Mouse (Mus musculus): ENCODE measurements around the gene Ankrd55. TPM values are rescaled to one million over a fixed set of nuclear protein-coding genes. Genes with fewer than 3 reads are reported as not detected.

Ankrd55 gene
- total and polyA plus RNA-seq, 2 experiments from 2014 or later = 12.0 to 16.5 TPM

- Histone ChIP-seq H3K4me2 (ENCODE audit: low read depth, low read length) (no peak overlapping the region), H3K36me3 (ENCODE audit: insufficient read depth, low read length) (no peaks in the 10 kb centered on the region), H3K4me1 (ENCODE audit: insufficient read depth, low read length) (no peaks in the 10 kb centered on the region), H3K27ac (no peak overlapping the region), H3K9ac (replicated peaks; ENCODE audit: low read length) (no peak overlapping the region), H3K27me3 (ENCODE audit: insufficient read depth, low read length) (no peaks in the 10 kb centered on the region), H3K9me3 (ENCODE audit: low read length) (no peaks in the 10 kb centered on the region), H3K4me3 (ENCODE audit: low read length) (no peak overlapping the region)
- no peak for TF ChIP-seq CTCF (IDR thresholded peaks at IDR 0.05; ENCODE audit: low read depth)
- ATAC-seq (no peak), DNase-seq (ENCODE audit: low spot score) (no peak)
- 69% methylated on average over 3 of the region's 3 CpGs for WGBS
Observed at GRCm38 (mm10) chr13:112274636-112275035, 13.6 kb upstream of the Ankrd55 start.

- ATAC-seq = no peak
- H3K9me3 ChIP-seq (ENCODE audit: low read length) = no peaks in the 10 kb centered on the region
Observed at GRCm38 (mm10) chr13:112275951-112276350, 12.3 kb upstream of the Ankrd55 start.

GRCm38 (mm10) chr13:112277544-112277943 lies 10.7 kb upstream of the Ankrd55 start:
- no peak for TF ChIP-seq CTCF (IDR thresholded peaks at IDR 0.05; ENCODE audit: low read depth)
- DNase-seq (ENCODE audit: low spot score) (no peak), ATAC-seq (no peak)
- Histone ChIP-seq H3K9ac (replicated peaks; ENCODE audit: low read length) (no peak overlapping the region), H3K4me1 (ENCODE audit: insufficient read depth, low read length) (no peaks in the 10 kb centered on the region), H3K36me3 (ENCODE audit: insufficient read depth, low read length) (no peaks in the 10 kb centered on the region), H3K9me3 (ENCODE audit: low read length) (no peaks in the 10 kb centered on the region), H3K4me2 (ENCODE audit: low read depth, low read length) (no peak overlapping the region), H3K4me3 (ENCODE audit: low read length) (no peak overlapping the region), H3K27ac (no peak overlapping the region), H3K27me3 (ENCODE audit: insufficient read depth, low read length) (no peaks in the 10 kb centered on the region)
- 79% methylated on average over 5 of the region's 5 CpGs for WGBS

More at GRCm38 (mm10) chr13:112275951-112276350, 12.3 kb upstream of the Ankrd55 start:
- Histone ChIP-seq H3K4me3 (ENCODE audit: low read length) (no peak overlapping the region), H3K4me2 (ENCODE audit: low read depth, low read length) (no peak overlapping the region), H3K9ac (replicated peaks; ENCODE audit: low read length) (no peak overlapping the region), H3K27me3 (ENCODE audit: insufficient read depth, low read length) (no peaks in the 10 kb centered on the region), H3K36me3 (ENCODE audit: insufficient read depth, low read length) (no peaks in the 10 kb centered on the region), H3K4me1 (ENCODE audit: insufficient read depth, low read length) (no peaks in the 10 kb centered on the region), H3K27ac (no peak overlapping the region)
- no peak for TF ChIP-seq CTCF (IDR thresholded peaks at IDR 0.05; ENCODE audit: low read depth)
- DNase-seq (ENCODE audit: low spot score) = no peak
- 88% methylated on average over 8 of the region's 8 CpGs for WGBS

- Histone ChIP-seq H3K4me2 (ENCODE audit: low read depth, low read length) (no peak overlapping the region), H3K36me3 (ENCODE audit: insufficient read depth, low read length) (no peaks in the 10 kb centered on the region), H3K4me1 (ENCODE audit: insufficient read depth, low read length) (no peaks in the 10 kb centered on the region), H3K4me3 (ENCODE audit: low read length) (no peak overlapping the region), H3K9me3 (ENCODE audit: low read length) (no peaks in the 10 kb centered on the region), H3K27ac (no peak overlapping the region), H3K9ac (replicated peaks; ENCODE audit: low read length) (no peak overlapping the region), H3K27me3 (ENCODE audit: insufficient read depth, low read length) (no peaks in the 10 kb centered on the region)
- TF ChIP-seq CTCF (IDR thresholded peaks at IDR 0.05; ENCODE audit: low read depth) = no peak
- DNase-seq (ENCODE audit: low spot score) = no peak
- ATAC-seq = no peak
- 80% methylated on average over 7 of the region's 7 CpGs for WGBS
Observed at GRCm38 (mm10) chr13:112278251-112278650, 10.0 kb upstream of the Ankrd55 start.

- Histone ChIP-seq H3K9me3 (ENCODE audit: low read length) (no peaks in the 10 kb centered on the region), H3K27ac (no peak overlapping the region), H3K4me3 (ENCODE audit: low read length) (no peak overlapping the region), H3K36me3 (ENCODE audit: insufficient read depth, low read length) (no peaks in the 10 kb centered on the region), H3K4me2 (ENCODE audit: low read depth, low read length) (no peak overlapping the region), H3K27me3 (ENCODE audit: insufficient read depth, low read length) (no peaks in the 10 kb centered on the region), H3K4me1 (ENCODE audit: insufficient read depth, low read length) (peaks cover 3% of the 10 kb centered on the region; the same call in 1 of the 2 replicates), H3K9ac (replicated peaks; ENCODE audit: low read length) (no peak overlapping the region)
- no peak for ATAC-seq
- DNase-seq (ENCODE audit: low spot score) = no peak
- no peak for TF ChIP-seq CTCF (IDR thresholded peaks at IDR 0.05; ENCODE audit: low read depth)
- 86% methylated on average over 1 of the region's 1 CpGs for WGBS
Observed at GRCm38 (mm10) chr13:112287135-112287534, 1.1 kb upstream of the Ankrd55 start.

GRCm38 (mm10) chr13:112287571-112288224 lies 553 bp upstream of the Ankrd55 start:
- Histone ChIP-seq H3K4me3 (ENCODE audit: low read length) (peak overlapping the region; percentile 41), H3K9ac (replicated peaks; ENCODE audit: low read length) (peak overlapping the region; percentile 48; the same call in 1 of the 2 replicates), H3K9me3 (ENCODE audit: low read length) (no peaks in the 10 kb centered on the region), H3K4me1 (ENCODE audit: insufficient read depth, low read length) (peaks cover 8% of the 10 kb centered on the region; the same call in 1 of the 2 replicates), H3K36me3 (ENCODE audit: insufficient read depth, low read length) (no peaks in the 10 kb centered on the region), H3K27me3 (ENCODE audit: insufficient read depth, low read length) (no peaks in the 10 kb centered on the region), H3K27ac (peak overlapping the region; percentile 87), H3K4me2 (ENCODE audit: low read depth, low read length) (peak overlapping the region; percentile 57)
- DNase-seq (ENCODE audit: low spot score) (no peak), ATAC-seq (peak; percentile 58)
- WGBS = 49% methylated on average over 6 of the region's 6 CpGs
- TF ChIP-seq CTCF (IDR thresholded peaks at IDR 0.05; ENCODE audit: low read depth) = no peak

- 61% methylated on average over 9 of the region's 9 CpGs for WGBS
- DNase-seq (ENCODE audit: low spot score) = peak; percentile 15
- ATAC-seq = 0 out of 2 replicates have a peak, but pooled peaks have one; percentile 10
- no peak for TF ChIP-seq CTCF (IDR thresholded peaks at IDR 0.05; ENCODE audit: low read depth)
- no peaks in the 10 kb centered on the region for H3K36me3 ChIP-seq (ENCODE audit: insufficient read depth, low read length)
- no peaks in the 10 kb centered on the region for H3K9me3 ChIP-seq (ENCODE audit: low read length)
- H3K4me2 ChIP-seq (ENCODE audit: low read depth, low read length) = peak overlapping the region; percentile 57
- H3K27me3 ChIP-seq (ENCODE audit: insufficient read depth, low read length) = no peaks in the 10 kb centered on the region
- H3K27ac ChIP-seq = peak overlapping the region; percentile 87
- H3K4me1 ChIP-seq (ENCODE audit: insufficient read depth, low read length) = peaks cover 9% of the 10 kb centered on the region; the same call in 1 of the 2 replicates
- peak overlapping the region; percentile 41 for H3K4me3 ChIP-seq (ENCODE audit: low read length)
- peak overlapping the region; percentile 48; the same call in 1 of the 2 replicates for H3K9ac ChIP-seq (replicated peaks; ENCODE audit: low read length)
Observed at GRCm38 (mm10) chr13:112289338-112289737, 1.1 kb downstream of the Ankrd55 start.
